Mouse (Mus musculus) lung, postnatal 0 days (tissue): ENCODE data around the gene Rb1. TPM values are rescaled to one million over a fixed set of nuclear protein-coding genes. Genes with fewer than 3 reads are reported as not detected.

ENCODE experiments used
- ATAC-seq: fragments of 200-750 bp; cut with Nextera tagmentation; 2 replicates; pipeline ENCODE4 v1.8.0; 2017; ENCODE audit warnings: moderate library complexity
- DNase-seq: peaks from one replicate; pipeline ENCODE4 v3.0.0-alpha.2; 2016; ENCODE audit warnings: low spot score
- H3K27ac ChIP-seq: fragments of 300-500 bp; sonication (generic); 2 replicates; pipeline ENCODE4 v1.5.1; 2014; ENCODE audit warnings: antibody characterized with exemption, mild to moderate bottlenecking, low read length, mixed read lengths
- H3K27me3 ChIP-seq: fragments of 300-500 bp; sonication (generic); replicated peaks from 2 replicates; pipeline ENCODE4 v1.6.1; 2014; ENCODE audit warnings: low read length, mixed read lengths; ENCODE audit not compliant: insufficient read depth
- H3K36me3 ChIP-seq: fragments of 300-500 bp; sonication (generic); 2 replicates; pipeline ENCODE4 v1.6.1; 2014; ENCODE audit warnings: low read length, mixed read lengths; ENCODE audit not compliant: insufficient read depth
- H3K4me1 ChIP-seq: fragments of 300-500 bp; sonication (generic); 2 replicates; pipeline ENCODE4 v1.6.1; 2014; ENCODE audit warnings: antibody characterized with exemption, low read depth, low read length, mixed read lengths; ENCODE audit not compliant: insufficient read depth
- H3K4me2 ChIP-seq: fragments of 300-500 bp; sonication (generic); replicated peaks from 2 replicates; pipeline ENCODE4 v1.6.1; 2014; ENCODE audit warnings: low read depth, mild to moderate bottlenecking, low read length, moderate library complexity, mixed read lengths
- H3K4me3 ChIP-seq: fragments of 300-500 bp; sonication (generic); 2 replicates; pipeline ENCODE4 v1.5.1; 2014; ENCODE audit warnings: low read depth, low read length
- H3K9ac ChIP-seq: fragments of 300-500 bp; sonication (generic); replicated peaks from 2 replicates; pipeline ENCODE4 v1.6.1; 2014; ENCODE audit warnings: low read depth, mild to moderate bottlenecking
- H3K9me3 ChIP-seq: fragments of 300-500 bp; sonication (generic); 2 replicates; pipeline ENCODE4 v1.6.1; 2016; ENCODE audit warnings: low read length, mixed read lengths
- CTCF ChIP-seq: IDR thresholded peaks from 2 replicates; pipeline ENCODE4 v1.5.1; 2016; ENCODE audit warnings: antibody characterized with exemption, mild to moderate bottlenecking
- EP300 ChIP-seq: IDR thresholded peaks from 2 replicates; pipeline ENCODE4 v1.6.1; 2016; ENCODE audit warnings: antibody characterized with exemption, mild to moderate bottlenecking, control low read depth
- WGBS: fragments of 180-500 bp; shearing (Covaris S2); extraction: QIAGEN DNeasy Blood & Tissue Kit; methylation state at CpG from one replicate; pipeline ENCODE4 v1.1.7; 2014; 5-methylcytosine and 5-hydroxymethylcytosine counted together
- polyA plus RNA-seq: library from polyadenylated mRNA; unstranded; fragments of >200 nt; fragmentation: Nextera tagmentation; extraction: Ambion mirVana; gene quantifications from 2 replicates; pipeline ENCODE4 v1.2.1, GENCODE M21; 2015

The Rb1 gene
- polyA plus RNA-seq, 1 experiment from 2014 or later, result 14.7 TPM

- Histone ChIP-seq H3K27ac (peak overlapping the region; percentile 93), H3K9me3 (no peaks in the 10 kb centered on the region), H3K27me3 (no peaks in the 10 kb centered on the region), H3K4me1 (no peaks in the 10 kb centered on the region), H3K4me2 (peak overlapping the region; percentile 78), H3K9ac (peak overlapping the region; percentile 76), H3K4me3 (peak overlapping the region; percentile 85), H3K36me3 (no peaks in the 10 kb centered on the region)
- TF ChIP-seq EP300 (no peak), CTCF (no peak)
- WGBS, result 9% methylated on average over 8 of the region's 8 CpGs
- ATAC-seq (no peak), DNase-seq (no peak)
Measured at GRCm38 (mm10) chr14:73326511-73326910, 889 bp upstream of the Rb1 start.

GRCm38 (mm10) chr14:73324634-73325455, 777 bp downstream of the Rb1 start:
- Histone ChIP-seq H3K4me1 (no peaks in the 10 kb centered on the region), H3K36me3 (no peaks in the 10 kb centered on the region), H3K4me3 (peak overlapping the region; percentile 85), H3K27me3 (no peaks in the 10 kb centered on the region), H3K9ac (peak overlapping the region; percentile 76), H3K9me3 (no peaks in the 10 kb centered on the region), H3K4me2 (peak overlapping the region; percentile 78), H3K27ac (peak overlapping the region; percentile 93)
- WGBS, result under 1% methylated on average over 52 of the region's 55 CpGs
- peak; percentile 20 for ATAC-seq
- TF ChIP-seq EP300, result no peak
- no peak for TF ChIP-seq CTCF
- peak; percentile 53 for DNase-seq

GRCm38 (mm10) chr14:73323965-73324364, 1.7 kb downstream of the Rb1 start:
- no peaks in the 10 kb centered on the region for H3K4me1 ChIP-seq
- H3K36me3 ChIP-seq, result no peaks in the 10 kb centered on the region
- no peaks in the 10 kb centered on the region for H3K27me3 ChIP-seq
- no peak overlapping the region for H3K27ac ChIP-seq
- ATAC-seq (no peak), DNase-seq (no peak)
- 64% methylated on average over 2 of the region's 2 CpGs for WGBS
- TF ChIP-seq EP300 (no peak), CTCF (no peak)
- peak overlapping the region; percentile 78; the same call in 1 of the 2 replicates for H3K4me2 ChIP-seq
- H3K4me3 ChIP-seq, result no peak overlapping the region
- H3K9me3 ChIP-seq, result no peaks in the 10 kb centered on the region
- H3K9ac ChIP-seq, result no peak overlapping the region

GRCm38 (mm10) chr14:73322142-73322541, 3.5 kb downstream of the Rb1 start:
- no peaks in the 10 kb centered on the region for H3K9me3 ChIP-seq
- H3K27ac ChIP-seq, result no peak overlapping the region
- H3K27me3 ChIP-seq, result no peaks in the 10 kb centered on the region
- H3K9ac ChIP-seq, result no peak overlapping the region
- 75% methylated on average over 3 of the region's 3 CpGs for WGBS
- no peak for TF ChIP-seq EP300
- no peak for TF ChIP-seq CTCF
- H3K4me1 ChIP-seq, result no peaks in the 10 kb centered on the region
- no peak overlapping the region for H3K4me3 ChIP-seq
- no peaks in the 10 kb centered on the region for H3K36me3 ChIP-seq
- no peak for DNase-seq
- no peak overlapping the region for H3K4me2 ChIP-seq
- ATAC-seq, result no peak

GRCm38 (mm10) chr14:73316933-73317332, 8.7 kb downstream of the Rb1 start:
- TF ChIP-seq CTCF (no peak), EP300 (no peak)
- no peaks in the 10 kb centered on the region for H3K36me3 ChIP-seq
- no peak for DNase-seq
- H3K9ac ChIP-seq, result no peak overlapping the region
- no peak overlapping the region for H3K4me2 ChIP-seq
- ATAC-seq, result no peak
- H3K27ac ChIP-seq, result no peak overlapping the region
- H3K9me3 ChIP-seq, result no peaks in the 10 kb centered on the region
- H3K4me1 ChIP-seq, result no peaks in the 10 kb centered on the region
- H3K27me3 ChIP-seq, result no peaks in the 10 kb centered on the region
- no peak overlapping the region for H3K4me3 ChIP-seq

DNA sequence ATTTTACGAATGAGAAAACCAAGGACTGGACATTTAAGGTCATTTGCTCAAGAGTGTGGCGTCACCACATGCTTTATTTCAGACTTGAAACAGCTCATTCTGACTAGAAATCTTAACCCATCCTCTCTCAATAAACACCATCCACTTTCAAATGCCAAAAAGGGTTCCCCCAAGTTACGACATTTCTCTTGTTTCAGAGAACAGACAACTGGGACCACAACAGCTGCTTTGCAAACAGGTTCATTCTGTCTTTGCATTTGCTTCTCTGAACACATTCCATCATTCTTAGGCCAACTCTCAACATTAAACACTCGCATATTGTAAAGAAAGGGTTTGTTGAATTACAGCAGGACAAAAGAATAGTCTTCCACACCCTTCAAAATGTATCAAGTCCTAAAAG, 11.8 kb downstream of the Rb1 start:
- peak; percentile 58 for DNase-seq
- Histone ChIP-seq H3K9me3 (no peaks in the 10 kb centered on the region), H3K9ac (no peak overlapping the region), H3K4me3 (no peak overlapping the region), H3K4me2 (no peak overlapping the region), H3K27ac (no peak overlapping the region), H3K4me1 (no peaks in the 10 kb centered on the region), H3K27me3 (no peaks in the 10 kb centered on the region), H3K36me3 (no peaks in the 10 kb centered on the region)
- ATAC-seq, result no peak
- TF ChIP-seq EP300, result no peak
- no peak for TF ChIP-seq CTCF
- 61% methylated on average over 4 of the region's 4 CpGs for WGBS
